Mouse (Mus musculus) heart, postnatal 0 days (tissue): ENCODE results near the gene Gtf2ird2. TPM values are rescaled to one million over a fixed set of nuclear protein-coding genes. Genes with fewer than 3 reads are reported as not detected.

Experiments used
- ATAC-seq: fragments of 200-750 bp; cut with Nextera tagmentation; 2 replicates; pipeline ENCODE4 v1.8.0; 2017; ENCODE audit warnings: low read depth, moderate number of reproducible peaks, moderate library complexity; ENCODE audit not compliant: insufficient read depth
- DNase-seq: peaks from one replicate; pipeline ENCODE4 v3.0.0-alpha.2; 2016; ENCODE audit warnings: low spot score
- H3K27ac ChIP-seq: fragments of 300-500 bp; sonication (generic); 2 replicates; pipeline ENCODE4 v1.5.1; 2014; ENCODE audit warnings: low read depth, mild to moderate bottlenecking
- H3K27me3 ChIP-seq: fragments of 300-500 bp; sonication (generic); 2 replicates; pipeline ENCODE4 v1.6.1; 2014; ENCODE audit warnings: low read length, mixed read lengths; ENCODE audit not compliant: control insufficient read depth, insufficient read depth
- H3K36me3 ChIP-seq: fragments of 300-500 bp; sonication (generic); replicated peaks from 2 replicates; pipeline ENCODE4 v1.6.1; 2014; ENCODE audit warnings: low read length, mixed read lengths; ENCODE audit not compliant: control insufficient read depth, insufficient read depth
- H3K4me1 ChIP-seq: fragments of 300-500 bp; sonication (generic); 2 replicates; pipeline ENCODE4 v1.6.1; 2014; ENCODE audit warnings: antibody characterized with exemption; ENCODE audit not compliant: control insufficient read depth, insufficient read depth
- H3K4me2 ChIP-seq: fragments of 300-500 bp; sonication (generic); 2 replicates; pipeline ENCODE4 v1.6.1; 2014; ENCODE audit warnings: low read depth, mild to moderate bottlenecking, low read length, moderate library complexity
- H3K4me3 ChIP-seq: fragments of 300-500 bp; sonication (generic); 2 replicates; pipeline ENCODE4 v1.5.1; 2014; ENCODE audit warnings: low read depth, low read length
- H3K9ac ChIP-seq: fragments of 300-500 bp; sonication (generic); replicated peaks from 2 replicates; pipeline ENCODE4 v1.6.1; 2014; ENCODE audit warnings: low read depth, low read length, mixed read lengths
- H3K9me3 ChIP-seq: fragments of 300-500 bp; sonication (generic); replicated peaks from 2 replicates; pipeline ENCODE4 v1.6.1; 2016; ENCODE audit warnings: low read length; ENCODE audit not compliant: control insufficient read depth
- CTCF ChIP-seq: IDR thresholded peaks from 2 replicates; pipeline ENCODE4 v1.5.1; 2016; ENCODE audit warnings: antibody characterized with exemption, control low read depth, low read depth
- EP300 ChIP-seq: IDR thresholded peaks from 2 replicates; pipeline ENCODE4 v1.6.1; 2016; ENCODE audit warnings: antibody characterized with exemption, low read depth
- WGBS: fragments of 180-500 bp; shearing (Covaris S2); extraction: QIAGEN DNeasy Blood & Tissue Kit; methylation state at CpG from one replicate; pipeline ENCODE4 v1.1.7; 2014; 5-methylcytosine and 5-hydroxymethylcytosine counted together
- polyA plus RNA-seq: library from polyadenylated mRNA; unstranded; fragments of >200 nt; fragmentation: Nextera tagmentation; extraction: Ambion mirVana; gene quantifications from 2 replicates; pipeline ENCODE4 v1.2.1, GENCODE M21; 2015
- total RNA-seq: library from RNA; depleted of rRNA; stranded (reverse); fragments of >200 nt; gene quantifications from 2 replicates; pipeline ENCODE4 v1.2.3, GENCODE M21; 2014; ENCODE audit warnings: low replicate concordance

The Gtf2ird2 gene
- total and polyA plus RNA-seq, 2 experiments from 2014 or later: 4.2 to 25.1 TPM

DNA sequence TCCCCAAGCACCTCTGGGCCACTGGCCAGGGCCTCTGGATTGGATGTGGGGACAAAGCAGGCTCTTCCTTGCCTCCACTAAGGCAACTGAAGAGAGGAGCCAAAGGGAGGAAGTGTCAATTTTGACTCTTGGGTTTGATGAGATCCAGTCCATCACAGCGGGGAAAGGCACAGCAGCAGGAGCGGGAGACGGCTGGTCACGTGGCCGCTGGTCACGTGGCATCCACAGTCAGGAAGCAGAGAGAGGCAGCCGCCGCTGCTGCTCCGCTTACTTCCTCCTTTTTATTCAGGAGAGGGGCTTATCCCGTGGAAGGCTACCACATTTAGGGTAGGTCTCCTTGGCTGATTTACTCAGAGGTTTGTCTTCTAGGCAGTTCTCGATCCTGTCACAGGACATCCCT lies 41.4 kb upstream of the Gtf2ird2 start:
- no peak for DNase-seq
- Histone ChIP-seq H3K4me2 (no peak overlapping the region), H3K27me3 (no peaks in the 10 kb centered on the region), H3K36me3 (peaks cover 7% of the 10 kb centered on the region; the same call in 1 of the 2 replicates), H3K4me3 (no peak overlapping the region), H3K9ac (no peak overlapping the region), H3K4me1 (peaks cover 2% of the 10 kb centered on the region; the same call in 1 of the 2 replicates), H3K9me3 (no peaks in the 10 kb centered on the region; the same call in 1 of the 2 replicates), H3K27ac (no peak overlapping the region)
- ATAC-seq: no peak
- WGBS: 71% methylated on average over 11 of the region's 11 CpGs
- TF ChIP-seq CTCF (no peak), EP300 (no peak)

DNA sequence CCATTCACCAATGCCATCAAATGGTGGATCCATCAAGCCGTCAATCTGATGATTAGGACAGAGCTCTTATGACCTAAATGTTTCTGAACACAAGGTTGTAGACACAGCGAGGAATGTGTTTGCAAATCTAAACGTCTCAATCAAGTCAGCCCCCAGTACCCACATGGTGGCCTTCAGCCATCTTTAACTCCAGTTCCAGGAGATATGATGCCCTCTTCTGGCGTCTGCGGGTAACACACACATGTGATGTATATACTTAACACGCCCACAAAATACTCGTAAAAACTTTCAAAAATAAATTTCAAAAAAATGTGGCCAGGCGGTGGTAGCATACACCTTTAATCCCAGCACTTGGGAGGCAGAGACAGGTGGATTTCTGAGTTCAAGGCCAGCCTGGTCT lies 38.8 kb upstream of the Gtf2ird2 start:
- TF ChIP-seq EP300 (no peak), CTCF (no peak)
- Histone ChIP-seq H3K4me1 (peaks cover 4% of the 10 kb centered on the region; the same call in 1 of the 2 replicates), H3K27ac (no peak overlapping the region), H3K4me2 (no peak overlapping the region), H3K27me3 (no peaks in the 10 kb centered on the region), H3K9me3 (no peaks in the 10 kb centered on the region; the same call in 1 of the 2 replicates), H3K4me3 (no peak overlapping the region), H3K36me3 (peaks cover 17% of the 10 kb centered on the region; the same call in 1 of the 2 replicates), H3K9ac (no peak overlapping the region)
- no peak for DNase-seq
- 96% methylated on average over 8 of the region's 8 CpGs for WGBS
- no peak for ATAC-seq

DNA sequence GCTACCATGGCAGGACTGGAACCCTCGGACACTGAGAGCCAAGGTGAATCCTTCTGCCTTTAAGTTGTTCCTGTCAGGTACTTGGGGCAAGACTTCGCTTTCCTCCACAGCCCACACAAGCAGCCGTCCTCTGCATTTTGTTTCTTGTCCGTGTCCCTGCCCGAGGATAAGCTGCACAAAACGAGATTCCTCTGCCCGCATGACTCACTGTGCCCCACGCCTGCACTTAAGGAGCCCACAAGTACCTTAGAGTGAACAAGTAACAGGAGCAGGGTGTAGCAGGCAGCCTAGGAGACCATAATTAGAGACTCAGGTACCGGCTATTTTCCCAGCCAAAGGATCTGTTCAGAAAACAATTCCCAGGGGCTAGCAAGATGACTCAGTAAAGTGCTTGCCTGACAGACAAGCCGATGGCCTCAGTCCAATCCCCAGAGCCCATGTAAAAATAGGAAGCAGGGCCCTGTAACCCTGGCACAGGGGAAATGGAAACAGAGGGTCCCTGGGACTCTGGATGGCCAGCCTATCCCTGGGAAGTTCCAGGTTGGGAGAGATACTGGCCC lies 36.5 kb upstream of the Gtf2ird2 start:
- no peak for TF ChIP-seq CTCF
- no peak for TF ChIP-seq EP300
- Histone ChIP-seq H3K36me3 (peaks cover 29% of the 10 kb centered on the region), H3K4me3 (no peak overlapping the region), H3K27me3 (no peaks in the 10 kb centered on the region), H3K4me1 (peaks cover 4% of the 10 kb centered on the region; the same call in 1 of the 2 replicates), H3K4me2 (no peak overlapping the region), H3K9ac (no peak overlapping the region), H3K27ac (0 out of 2 replicates have a peak overlapping the region, but pooled peaks have one; percentile 6), H3K9me3 (no peaks in the 10 kb centered on the region; the same call in 1 of the 2 replicates)
- WGBS: 47% methylated on average over 10 of the region's 10 CpGs
- DNase-seq (no peak), ATAC-seq (no peak)

DNA sequence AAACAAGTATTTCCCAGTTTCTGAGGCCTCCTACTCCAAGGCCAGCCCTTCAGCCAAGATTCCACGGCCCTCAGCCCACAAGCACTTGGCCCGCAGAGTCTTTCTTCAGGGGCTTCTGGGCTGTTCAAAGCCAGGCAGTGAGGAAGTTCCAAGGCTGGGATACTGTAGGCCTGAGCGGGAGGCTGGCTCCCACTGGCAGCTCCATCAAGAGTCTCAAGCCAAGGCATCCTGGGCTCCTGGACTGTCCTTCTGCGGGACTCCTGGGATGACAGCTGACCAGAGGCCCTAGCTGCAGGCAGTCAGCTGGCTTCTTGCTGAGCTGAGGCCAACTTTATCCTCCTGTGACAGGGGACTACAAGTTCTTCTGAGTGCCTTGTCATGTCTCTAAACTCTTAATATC lies 35.7 kb upstream of the Gtf2ird2 start:
- Histone ChIP-seq H3K27me3 (no peaks in the 10 kb centered on the region), H3K27ac (peak overlapping the region; percentile 25; the same call in 1 of the 2 replicates), H3K4me1 (peaks cover 4% of the 10 kb centered on the region; the same call in 1 of the 2 replicates), H3K36me3 (peaks cover 31% of the 10 kb centered on the region), H3K9ac (no peak overlapping the region; the same call in 1 of the 2 replicates), H3K9me3 (no peaks in the 10 kb centered on the region; the same call in 1 of the 2 replicates), H3K4me2 (no peak overlapping the region), H3K4me3 (no peak overlapping the region)
- 77% methylated on average over 4 of the region's 4 CpGs for WGBS
- ATAC-seq (no peak), DNase-seq (no peak)
- TF ChIP-seq EP300: no peak
- no peak for TF ChIP-seq CTCF

DNA sequence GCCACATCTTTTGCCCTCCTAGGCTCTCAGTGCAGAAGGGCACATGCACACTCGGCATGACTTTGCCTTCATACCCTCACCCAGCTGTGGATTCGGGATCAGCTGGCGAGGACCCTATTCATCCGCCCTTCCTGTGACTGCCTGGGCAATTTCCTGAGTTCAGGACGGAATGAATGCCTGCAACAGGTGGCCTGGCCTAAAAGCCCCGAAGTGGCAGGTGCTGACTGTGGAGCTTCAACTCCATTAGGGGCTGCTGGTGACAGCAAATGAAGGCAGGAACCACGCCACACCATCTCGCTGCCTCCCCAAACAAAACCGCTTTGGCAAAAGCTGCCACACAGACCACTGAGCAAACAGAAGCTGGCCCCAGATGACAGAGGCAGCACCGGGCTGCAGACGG lies 31.9 kb upstream of the Gtf2ird2 start:
- H3K9me3 ChIP-seq: no peaks in the 10 kb centered on the region

More for the DNA sequence above, 31.9 kb upstream of the Gtf2ird2 start:
- ATAC-seq (no peak), DNase-seq (no peak)
- H3K4me3 ChIP-seq: no peak overlapping the region
- H3K9ac ChIP-seq: no peak overlapping the region
- no peak overlapping the region for H3K4me2 ChIP-seq
- no peaks in the 10 kb centered on the region for H3K27me3 ChIP-seq
- TF ChIP-seq CTCF (no peak), EP300 (no peak)
- H3K4me1 ChIP-seq: peaks cover 4% of the 10 kb centered on the region; the same call in 1 of the 2 replicates
- peaks cover 58% of the 10 kb centered on the region for H3K36me3 ChIP-seq
- WGBS: 84% methylated on average over 11 of the region's 11 CpGs
- no peak overlapping the region for H3K27ac ChIP-seq
